Mouse (Mus musculus) embryonic fibroblast, embryonic 13.5 days (primary cell): ENCODE measurements around the gene Sele.

Experiments
- CTCF ChIP-seq: IDR thresholded peaks from 2 replicates; pipeline ENCODE4 v1.5.1; 2011; ENCODE audit warnings: mild to moderate bottlenecking, control low read depth, low read length, moderate library complexity, borderline replicate concordance; ENCODE audit not compliant: insufficient read depth
- POLR2A ChIP-seq: IDR thresholded peaks from 2 replicates; pipeline ENCODE4 v1.6.1; 2011; ENCODE audit warnings: low read depth, mild to moderate bottlenecking, control low read depth, low read length, moderate library complexity

- TF ChIP-seq CTCF (no peak), POLR2A (no peak)
These were observed 28.4 kb downstream of the Sele start for GRCm38 (mm10) chr1:164076441-164076840.
